Mouse (Mus musculus) hindbrain, embryonic 13.5 days (tissue): ENCODE measurements at regions not wholly inside any gene's neighbourhood (a gene's known extent, or its start where the extent isn't known, plus 50 kb on each side); places are given as distances from the start of the nearest gene placed in this dataset.
"Not testable (repeated sequence)": the region's sequence is repeated elsewhere in the genome, so short reads cannot be mapped to it uniquely, and the experiment has no call there.

ENCODE experiments used
- ATAC-seq: fragments of 200-750 bp; cut with Nextera tagmentation; 2 replicates; pipeline ENCODE4 v1.8.0; 2017; ENCODE audit warnings: moderate TSS enrichment; ENCODE audit not compliant: low FRiP score
- H3K27ac ChIP-seq: fragments of 300-500 bp; sonication (generic); 2 replicates; pipeline ENCODE4 v1.5.1; 2015; ENCODE audit warnings: inconsistent platforms, mild to moderate bottlenecking, moderate library complexity
- H3K27me3 ChIP-seq: fragments of 300-500 bp; sonication (generic); 2 replicates; pipeline ENCODE4 v1.6.1; 2015; ENCODE audit warnings: mild to moderate bottlenecking, inconsistent platforms
- H3K36me3 ChIP-seq: fragments of 300-500 bp; sonication (generic); 2 replicates; pipeline ENCODE4 v1.6.1; 2015; ENCODE audit warnings: mild to moderate bottlenecking, inconsistent platforms
- H3K4me1 ChIP-seq: fragments of 300-500 bp; sonication (generic); replicated peaks from 2 replicates; pipeline ENCODE4 v1.6.1; 2015; ENCODE audit warnings: inconsistent platforms
- H3K4me2 ChIP-seq: fragments of 300-500 bp; sonication (generic); 2 replicates; pipeline ENCODE4 v1.6.1; 2015; ENCODE audit warnings: inconsistent platforms, mild to moderate bottlenecking, moderate library complexity
- H3K4me3 ChIP-seq: fragments of 300-500 bp; sonication (generic); 2 replicates; pipeline ENCODE4 v1.5.1; 2015; ENCODE audit warnings: mild to moderate bottlenecking, inconsistent platforms
- H3K9ac ChIP-seq: fragments of 300-500 bp; sonication (generic); 2 replicates; pipeline ENCODE4 v1.6.1; 2015; ENCODE audit warnings: mild to moderate bottlenecking, inconsistent platforms
- H3K9me3 ChIP-seq: fragments of 300-500 bp; sonication (generic); 2 replicates; pipeline ENCODE4 v1.6.1; 2016; ENCODE audit warnings: inconsistent platforms
- WGBS: fragments of 180-500 bp; shearing (Covaris S2); methylation state at CpG from one replicate; pipeline ENCODE4 v1.1.7; 2015; 5-methylcytosine and 5-hydroxymethylcytosine counted together

GRCm38 (mm10) chr11:56505068-56505467 lies 464.3 kb upstream of the Nmur2 start:
- 66% methylated on average over 4 of the region's 4 CpGs for WGBS

GRCm38 (mm10) chr11:56514941-56515340 lies 474.1 kb upstream of the Nmur2 start:
- Histone ChIP-seq H3K9ac (no peak overlapping the region), H3K4me3 (no peak overlapping the region), H3K27ac (no peak overlapping the region), H3K27me3 (no peaks in the 10 kb centered on the region), H3K4me2 (no peak overlapping the region), H3K36me3 (no peaks in the 10 kb centered on the region), H3K9me3 (no peaks in the 10 kb centered on the region), H3K4me1 (no peaks in the 10 kb centered on the region)
- 74% methylated on average over 2 of the region's 2 CpGs for WGBS
- no peak for ATAC-seq

More at GRCm38 (mm10) chr11:56505068-56505467, 464.3 kb upstream of the Nmur2 start:
- H3K27ac ChIP-seq = no peak overlapping the region
- no peak overlapping the region for H3K9ac ChIP-seq
- H3K4me2 ChIP-seq = no peak overlapping the region
- no peak overlapping the region for H3K4me3 ChIP-seq
- no peaks in the 10 kb centered on the region for H3K36me3 ChIP-seq
- no peak for ATAC-seq
- H3K4me1 ChIP-seq = no peaks in the 10 kb centered on the region
- H3K27me3 ChIP-seq = no peaks in the 10 kb centered on the region
- H3K9me3 ChIP-seq = no peaks in the 10 kb centered on the region

- no peaks in the 10 kb centered on the region for H3K4me1 ChIP-seq
- no peak overlapping the region for H3K9ac ChIP-seq
- H3K27ac ChIP-seq = no peak overlapping the region
- no peak overlapping the region for H3K4me2 ChIP-seq
- H3K36me3 ChIP-seq = no peaks in the 10 kb centered on the region
- ATAC-seq = no peak
- H3K9me3 ChIP-seq = no peaks in the 10 kb centered on the region
- H3K4me3 ChIP-seq = no peak overlapping the region
- H3K27me3 ChIP-seq = no peaks in the 10 kb centered on the region
- WGBS = 65% methylated on average over 2 of the region's 2 CpGs
These were observed 477.7 kb upstream of the Nmur2 start for GRCm38 (mm10) chr11:56518486-56518885.

GRCm38 (mm10) chr11:56550736-56551135 lies 460.5 kb upstream of the Gria1 start:
- 49% methylated on average over 4 of the region's 4 CpGs for WGBS
- ATAC-seq = no peak
- no peak overlapping the region for H3K27ac ChIP-seq

GRCm38 (mm10) chr11:56556332-56556731 lies 454.9 kb upstream of the Gria1 start:
- 86% methylated on average over 1 of the region's 1 CpGs for WGBS
- H3K9me3 ChIP-seq = 0 out of 2 replicates have a peak, but pooled peaks cover 6% of the 10 kb centered on the region
- no peaks in the 10 kb centered on the region for H3K27me3 ChIP-seq
- no peak overlapping the region for H3K4me3 ChIP-seq
- no peak overlapping the region for H3K27ac ChIP-seq
- no peaks in the 10 kb centered on the region for H3K4me1 ChIP-seq
- H3K36me3 ChIP-seq = no peaks in the 10 kb centered on the region
- H3K4me2 ChIP-seq = no peak overlapping the region
- H3K9ac ChIP-seq = no peak overlapping the region
- ATAC-seq = no peak

More at GRCm38 (mm10) chr11:56550736-56551135, 460.5 kb upstream of the Gria1 start:
- H3K9me3 ChIP-seq = 0 out of 2 replicates have a peak, but pooled peaks cover 6% of the 10 kb centered on the region
- no peak overlapping the region for H3K4me2 ChIP-seq
- H3K36me3 ChIP-seq = no peaks in the 10 kb centered on the region
- no peaks in the 10 kb centered on the region for H3K4me1 ChIP-seq
- no peak overlapping the region for H3K9ac ChIP-seq
- H3K27me3 ChIP-seq = no peaks in the 10 kb centered on the region
- no peak overlapping the region for H3K4me3 ChIP-seq

GRCm38 (mm10) chr11:56580028-56580427 lies 431.2 kb upstream of the Gria1 start:
- Histone ChIP-seq H3K9me3 (no peaks in the 10 kb centered on the region), H3K4me3 (no peak overlapping the region), H3K27ac (no peak overlapping the region), H3K27me3 (no peaks in the 10 kb centered on the region), H3K9ac (no peak overlapping the region), H3K36me3 (no peaks in the 10 kb centered on the region), H3K4me2 (no peak overlapping the region), H3K4me1 (no peaks in the 10 kb centered on the region)
- no peak for ATAC-seq
- 90% methylated on average over 5 of the region's 5 CpGs for WGBS

GRCm38 (mm10) chr11:56583054-56583453 lies 428.1 kb upstream of the Gria1 start:
- WGBS = 74% methylated on average over 3 of the region's 3 CpGs
- H3K27me3 ChIP-seq = no peaks in the 10 kb centered on the region
- H3K4me3 ChIP-seq = no peak overlapping the region
- no peaks in the 10 kb centered on the region for H3K36me3 ChIP-seq
- H3K4me1 ChIP-seq = no peaks in the 10 kb centered on the region
- no peaks in the 10 kb centered on the region for H3K9me3 ChIP-seq
- no peak overlapping the region for H3K9ac ChIP-seq
- H3K27ac ChIP-seq = no peak overlapping the region
- H3K4me2 ChIP-seq = no peak overlapping the region
- ATAC-seq = no peak

- H3K27me3 ChIP-seq, H3K9ac ChIP-seq, H3K9me3 ChIP-seq, H3K36me3 ChIP-seq, H3K4me1 ChIP-seq, H3K4me2 ChIP-seq, H3K27ac ChIP-seq, H3K4me3 ChIP-seq, ATAC-seq: not testable (repeated sequence)
- 78% methylated on average over 2 of the region's 6 CpGs for WGBS
These were observed 417.8 kb upstream of the Gria1 start for GRCm38 (mm10) chr11:56593435-56593834.

GRCm38 (mm10) chr11:56603742-56604141 lies 407.4 kb upstream of the Gria1 start:
- Histone ChIP-seq H3K36me3 (no peaks in the 10 kb centered on the region), H3K9me3 (no peaks in the 10 kb centered on the region), H3K4me1 (no peaks in the 10 kb centered on the region), H3K4me2 (no peak overlapping the region), H3K4me3 (no peak overlapping the region), H3K27me3 (no peaks in the 10 kb centered on the region), H3K27ac (no peak overlapping the region), H3K9ac (no peak overlapping the region)
- 84% methylated on average over 1 of the region's 1 CpGs for WGBS
- no peak for ATAC-seq

GRCm38 (mm10) chr11:56627659-56628058 lies 383.5 kb upstream of the Gria1 start:
- Histone ChIP-seq H3K36me3 (no peaks in the 10 kb centered on the region), H3K27ac (peak overlapping the region; percentile 53; the same call in 1 of the 2 replicates), H3K4me3 (no peak overlapping the region), H3K9ac (no peak overlapping the region), H3K4me1 (0 out of 2 replicates have a peak, but pooled peaks cover 5% of the 10 kb centered on the region), H3K9me3 (no peaks in the 10 kb centered on the region), H3K27me3 (no peaks in the 10 kb centered on the region), H3K4me2 (no peak overlapping the region)
- WGBS = 64% methylated on average over 3 of the region's 3 CpGs
- no peak for ATAC-seq

- Histone ChIP-seq H3K27me3 (no peaks in the 10 kb centered on the region), H3K27ac (no peak overlapping the region), H3K4me2 (no peak overlapping the region), H3K9ac (no peak overlapping the region), H3K4me3 (no peak overlapping the region), H3K9me3 (no peaks in the 10 kb centered on the region), H3K36me3 (no peaks in the 10 kb centered on the region), H3K4me1 (peaks cover 10% of the 10 kb centered on the region)
- WGBS = 81% methylated on average over 2 of the region's 2 CpGs
- no peak for ATAC-seq
These were observed 377.7 kb upstream of the Gria1 start for GRCm38 (mm10) chr11:56633445-56633844.

- WGBS = 40% methylated on average over 8 of the region's 8 CpGs
- Histone ChIP-seq H3K4me2 (no peak overlapping the region), H3K36me3 (no peaks in the 10 kb centered on the region), H3K4me1 (peaks cover 10% of the 10 kb centered on the region), H3K9me3 (no peaks in the 10 kb centered on the region), H3K27ac (peak overlapping the region; percentile 13; the same call in 1 of the 2 replicates), H3K27me3 (no peaks in the 10 kb centered on the region), H3K4me3 (no peak overlapping the region), H3K9ac (no peak overlapping the region)
- ATAC-seq = no peak
These were observed 374.5 kb upstream of the Gria1 start for GRCm38 (mm10) chr11:56636606-56637226.

- ATAC-seq = no peak
- no peaks in the 10 kb centered on the region for H3K36me3 ChIP-seq
- H3K4me2 ChIP-seq = no peak overlapping the region
- no peak overlapping the region for H3K27ac ChIP-seq
- WGBS = 76% methylated on average over 3 of the region's 3 CpGs
- H3K9ac ChIP-seq = no peak overlapping the region
- no peak overlapping the region for H3K4me3 ChIP-seq
- peaks cover 4% of the 10 kb centered on the region; the same call in 1 of the 2 replicates for H3K4me1 ChIP-seq
- no peaks in the 10 kb centered on the region for H3K27me3 ChIP-seq
- no peaks in the 10 kb centered on the region for H3K9me3 ChIP-seq
These were observed 369.5 kb upstream of the Gria1 start for GRCm38 (mm10) chr11:56641716-56642115.
